Mouse (Mus musculus) thymus, adult 2 months (tissue): Measurements from ENCODE around the gene C130050O18Rik. TPM values are rescaled to one million over a fixed set of nuclear protein-coding genes. Genes with fewer than 3 reads are reported as not detected.

ENCODE experiments used
- DNase-seq: peaks from one replicate; pipeline ENCODE4 v3.0.0; 2021
- H3K27ac ChIP-seq: fragments of 200-500 bp; 2 replicates; pipeline ENCODE4 v1.5.1; 2012; ENCODE audit warnings: low read length, control low read depth; ENCODE audit not compliant: control insufficient read depth, insufficient read depth
- H3K27me3 ChIP-seq: fragments of 200-500 bp; 2 replicates; pipeline ENCODE4 v1.6.1; 2012; ENCODE audit warnings: mild to moderate bottlenecking, low read length, moderate library complexity, mixed read lengths; ENCODE audit not compliant: control insufficient read depth, insufficient read depth
- H3K36me3 ChIP-seq: fragments of 200-500 bp; 2 replicates; pipeline ENCODE4 v1.6.1; 2012; ENCODE audit warnings: mild to moderate bottlenecking, low read length, moderate library complexity; ENCODE audit not compliant: control insufficient read depth, insufficient read depth
- H3K4me1 ChIP-seq: fragments of 200-500 bp; replicated peaks from 2 replicates; pipeline ENCODE4 v1.6.1; 2012; ENCODE audit warnings: low read length; ENCODE audit not compliant: control insufficient read depth, insufficient read depth
- H3K4me3 ChIP-seq: fragments of 200-500 bp; 2 replicates; pipeline ENCODE4 v1.5.1; 2012; ENCODE audit warnings: mild to moderate bottlenecking, low read length, control low read depth, moderate library complexity; ENCODE audit not compliant: control insufficient read depth, insufficient read depth
- CTCF ChIP-seq: fragments of 200-500 bp; IDR thresholded peaks from 2 replicates; pipeline ENCODE4 v1.5.1; 2012; ENCODE audit warnings: mild to moderate bottlenecking, control low read depth, low read length, moderate library complexity, borderline replicate concordance; ENCODE audit not compliant: control insufficient read depth, poor library complexity, insufficient read depth; ENCODE audit errors: extremely low read depth
- POLR2A ChIP-seq: fragments of 200-500 bp; IDR thresholded peaks from 2 replicates; pipeline ENCODE4 v1.6.1; 2012; ENCODE audit warnings: mild to moderate bottlenecking, low read length, control low read depth, moderate library complexity; ENCODE audit not compliant: control insufficient read depth, poor library complexity, insufficient read depth; ENCODE audit errors: extremely low read depth
- whole genome bisulfite sequencing: fragments of 180-500 bp; shearing (Covaris S2); methylation state at CpG from one replicate; pipeline ENCODE4 v1.1.7; 2018; 5-methylcytosine and 5-hydroxymethylcytosine counted together
- polyA plus RNA-seq: library from polyadenylated mRNA; depleted of rRNA; stranded (reverse); fragments of >200 nt; gene quantifications from 2 replicates; pipeline ENCODE4 v1.2.3, GENCODE M21; 2012

The C130050O18Rik gene
- polyA plus RNA-seq, 1 experiment, result 2.1 TPM

DNA sequence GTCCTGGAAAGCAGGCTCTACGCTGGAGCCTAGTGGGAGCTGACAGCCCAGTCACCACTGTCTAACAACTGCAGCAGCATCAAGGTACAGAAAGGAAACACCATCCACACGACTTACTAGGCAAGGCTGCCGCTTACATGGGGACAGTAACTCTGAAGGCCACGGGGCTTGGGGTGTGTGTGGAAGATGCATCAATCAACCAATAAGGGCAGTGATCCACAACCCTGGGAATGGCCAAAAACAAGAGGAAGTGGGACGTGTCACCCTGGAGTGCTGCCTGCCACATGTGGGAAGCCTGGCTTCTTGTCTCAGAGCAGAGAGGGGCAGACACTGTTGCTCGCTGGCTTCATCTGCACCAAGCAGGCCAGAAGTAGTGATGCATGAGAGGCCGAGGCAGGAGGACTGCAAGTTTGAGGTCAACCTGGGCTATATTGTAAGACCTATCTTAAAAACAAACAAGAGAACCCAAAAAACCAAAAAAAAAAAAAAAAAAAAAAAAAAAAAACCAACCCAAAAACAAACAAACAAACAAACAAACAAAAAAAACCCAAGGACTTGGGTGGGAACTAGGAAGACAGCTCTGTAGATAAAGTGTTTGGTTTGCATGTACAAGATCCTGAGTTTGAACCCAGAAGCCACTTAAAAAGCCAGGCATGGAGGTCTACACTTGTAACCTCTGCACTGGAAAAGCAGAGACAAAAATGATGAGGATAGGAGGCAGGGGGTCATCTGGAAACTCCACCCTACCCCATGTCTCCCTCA lies 27.8 kb downstream of the C130050O18Rik start:
- Histone ChIP-seq H3K27me3 (no peaks in the 10 kb centered on the region), H3K36me3 (no peaks in the 10 kb centered on the region), H3K4me1 (peaks cover 5% of the 10 kb centered on the region; the same call in 1 of the 2 replicates), H3K4me3 (no peak overlapping the region), H3K27ac (no peak overlapping the region)
- TF ChIP-seq POLR2A, result no peak
- no peak for TF ChIP-seq CTCF
- DNase-seq, result no peak
- WGBS, result 91% methylated on average over 7 of the region's 7 CpGs

- Histone ChIP-seq H3K4me3 (no peak overlapping the region), H3K27me3 (no peaks in the 10 kb centered on the region), H3K4me1 (peaks cover 5% of the 10 kb centered on the region; the same call in 1 of the 2 replicates), H3K27ac (no peak overlapping the region), H3K36me3 (no peaks in the 10 kb centered on the region)
- no peak for DNase-seq
- TF ChIP-seq CTCF (no peak), POLR2A (no peak)
- 93% methylated on average over 9 of the region's 9 CpGs for WGBS
Observed at GRCm38 (mm10) chr5:139433842-139434568, 28.9 kb downstream of the C130050O18Rik start.

- Histone ChIP-seq H3K27me3 (no peaks in the 10 kb centered on the region), H3K36me3 (no peaks in the 10 kb centered on the region), H3K27ac (no peak overlapping the region), H3K4me3 (no peak overlapping the region), H3K4me1 (no peaks in the 10 kb centered on the region)
- no peak for DNase-seq
- TF ChIP-seq POLR2A (no peak), CTCF (no peak)
- 81% methylated on average over 8 of the region's 8 CpGs for WGBS
Observed at GRCm38 (mm10) chr5:139434940-139435339, 29.9 kb downstream of the C130050O18Rik start.

DNA sequence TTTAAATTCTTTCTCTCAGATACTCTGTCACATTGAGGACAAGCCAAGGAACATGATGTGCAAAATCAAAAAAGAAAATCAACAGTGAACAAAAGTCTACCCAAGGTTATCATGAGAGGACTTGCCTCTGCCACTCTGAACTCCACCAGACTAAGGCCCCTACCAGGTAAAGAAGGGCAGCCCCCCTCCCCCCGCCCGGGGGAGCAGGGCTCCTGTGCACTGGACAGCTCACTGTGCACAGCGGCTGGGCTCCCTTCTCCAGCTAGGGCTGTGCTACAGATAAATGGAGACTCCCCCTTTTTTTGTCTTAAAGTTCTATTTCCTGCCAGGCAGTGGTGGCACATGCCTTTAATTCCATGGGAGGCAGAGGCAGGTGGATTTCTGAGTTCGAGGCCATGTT lies 32.7 kb downstream of the C130050O18Rik start:
- WGBS, result 94% methylated on average over 4 of the region's 4 CpGs

GRCm38 (mm10) chr5:139438440-139438839 lies 33.4 kb downstream of the C130050O18Rik start:
- no peaks in the 10 kb centered on the region for H3K36me3 ChIP-seq
- no peaks in the 10 kb centered on the region for H3K27me3 ChIP-seq
- no peak for DNase-seq
- no peak overlapping the region for H3K4me3 ChIP-seq
- no peak overlapping the region for H3K27ac ChIP-seq
- 96% methylated on average over 12 of the region's 12 CpGs for WGBS
- no peaks in the 10 kb centered on the region for H3K4me1 ChIP-seq
- no peak for TF ChIP-seq POLR2A

More for the DNA sequence above, 32.7 kb downstream of the C130050O18Rik start:
- no peaks in the 10 kb centered on the region for H3K4me1 ChIP-seq
- TF ChIP-seq CTCF (no peak), POLR2A (no peak)
- no peaks in the 10 kb centered on the region for H3K27me3 ChIP-seq
- DNase-seq, result no peak
- H3K27ac ChIP-seq, result no peak overlapping the region
- H3K4me3 ChIP-seq, result no peak overlapping the region
- no peaks in the 10 kb centered on the region for H3K36me3 ChIP-seq

DNA sequence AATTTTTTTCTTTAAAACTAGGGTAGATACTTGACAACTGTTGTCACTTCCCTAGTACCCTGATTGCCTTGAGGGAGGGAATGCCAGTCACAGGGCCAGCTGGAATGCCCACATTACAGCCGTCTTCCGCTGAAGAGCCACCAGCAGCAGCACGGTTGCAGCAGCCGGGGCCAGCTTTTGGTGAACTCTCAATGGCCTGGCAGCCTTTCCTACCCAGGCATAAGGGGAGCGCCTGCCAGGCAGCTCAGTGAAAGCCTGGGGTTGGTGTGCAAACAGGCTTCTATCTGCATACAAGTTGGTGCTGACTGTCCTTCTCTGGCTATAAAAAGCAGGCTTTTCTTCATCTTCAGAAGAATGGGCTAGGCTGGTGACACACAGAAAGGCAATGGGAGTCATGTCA lies 35.4 kb downstream of the C130050O18Rik start:
- Histone ChIP-seq H3K4me1 (no peaks in the 10 kb centered on the region), H3K4me3 (no peak overlapping the region), H3K27ac (no peak overlapping the region), H3K27me3 (no peaks in the 10 kb centered on the region), H3K36me3 (no peaks in the 10 kb centered on the region)
- no peak for DNase-seq
- TF ChIP-seq POLR2A (no peak), CTCF (no peak)
- 96% methylated on average over 5 of the region's 5 CpGs for WGBS
